Mouse (Mus musculus): ENCODE measurements at regions not wholly inside any gene's neighbourhood (a gene's known extent, or its start where the extent isn't known, plus 50 kb on each side); places are given as distances from the start of the nearest gene placed in this dataset.

DNA sequence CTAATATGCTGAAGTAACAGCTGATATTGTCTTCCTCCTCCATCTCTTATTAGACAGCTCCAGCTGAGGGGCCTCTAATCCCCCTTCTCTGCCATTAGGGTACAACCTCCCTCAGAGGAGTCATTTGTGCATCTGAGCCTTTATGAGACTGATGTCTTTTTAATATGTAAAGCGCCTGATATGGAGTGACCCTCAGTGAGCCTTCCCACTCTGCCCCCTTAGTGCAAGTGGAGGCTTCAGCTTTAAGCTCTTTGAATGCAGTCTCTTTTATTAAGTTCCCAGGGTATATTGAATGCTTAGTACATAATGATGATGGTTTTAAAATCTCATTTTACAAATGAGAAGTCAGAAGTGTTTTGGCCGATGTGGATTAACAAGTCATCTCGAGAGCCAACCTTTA lies 191.5 kb downstream of the Otol1 start:
- intact Hi-C loops (cut with DNase I): no loop called here

GRCm38 (mm10) chr3:70201334-70201943 lies 194.0 kb downstream of the Otol1 start:
- intact Hi-C loops (cut with DNase I): no loop called here

More for the DNA sequence above, 191.5 kb downstream of the Otol1 start:
- DNase-seq (ENCODE audit: low spot score in 2 of 2): no peak

DNA sequence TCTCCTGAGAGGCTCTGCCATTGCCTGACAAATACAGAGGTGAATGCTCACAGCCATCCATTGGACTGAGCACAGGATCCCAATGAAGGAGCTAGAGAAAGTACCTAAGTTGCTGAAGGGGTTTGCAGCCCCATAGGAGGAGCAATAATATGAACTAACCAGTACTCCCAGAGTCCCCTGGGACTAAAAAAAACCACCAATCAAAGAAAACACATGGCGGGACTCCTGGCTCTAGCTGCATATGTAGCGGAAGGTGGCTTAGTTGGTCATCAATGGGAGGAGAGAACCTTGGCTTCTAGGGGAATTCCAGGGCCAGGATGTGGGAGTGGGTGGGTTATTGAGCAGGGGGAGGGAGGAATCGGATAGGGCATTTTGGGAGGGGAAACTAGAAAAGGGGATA lies 207.8 kb downstream of the Otol1 start:
- DNase-seq (ENCODE audit: low spot score in 2 of 2): no peak
- intact Hi-C loops (cut with DNase I): no loop called here

More at GRCm38 (mm10) chr3:70201334-70201943, 194.0 kb downstream of the Otol1 start:
- DNase-seq (ENCODE audit: low spot score in 2 of 2): peak; percentile 13 to 15

DNA sequence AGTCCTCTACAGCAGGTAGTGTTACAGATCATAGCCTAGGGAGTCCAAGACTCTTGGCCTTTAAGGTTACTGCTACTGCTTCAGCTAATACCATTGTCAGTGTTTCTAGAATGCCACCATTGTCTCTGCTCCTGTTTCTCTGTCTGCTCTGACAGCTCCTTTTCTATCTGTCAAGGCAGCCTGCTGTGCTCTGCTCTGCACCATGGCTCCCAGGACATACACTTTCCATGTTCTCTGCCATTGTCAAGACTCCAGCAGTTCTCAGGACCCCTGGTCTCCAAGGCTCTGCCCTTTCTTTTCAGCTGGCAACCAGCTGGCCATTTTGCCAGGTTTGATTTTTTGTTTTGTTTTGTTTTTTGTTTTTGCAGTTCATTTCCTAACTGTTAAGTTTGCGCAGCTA lies 208.7 kb downstream of the Otol1 start:
- intact Hi-C loops (cut with DNase I): no loop called here
- no peak for DNase-seq (ENCODE audit: low spot score in 2 of 2)

- intact Hi-C loops (cut with DNase I): no loop called here
- DNase-seq (ENCODE audit: low spot score in 2 of 2): no peak
Observed at GRCm38 (mm10) chr3:70218757-70219360, 211.4 kb downstream of the Otol1 start.

- DNase-seq (ENCODE audit: low spot score in 2 of 2): peak; percentile 8 to 32
- intact Hi-C loops (cut with DNase I): no loop called here
Observed at GRCm38 (mm10) chr3:70223443-70224065, 216.1 kb downstream of the Otol1 start.

DNA sequence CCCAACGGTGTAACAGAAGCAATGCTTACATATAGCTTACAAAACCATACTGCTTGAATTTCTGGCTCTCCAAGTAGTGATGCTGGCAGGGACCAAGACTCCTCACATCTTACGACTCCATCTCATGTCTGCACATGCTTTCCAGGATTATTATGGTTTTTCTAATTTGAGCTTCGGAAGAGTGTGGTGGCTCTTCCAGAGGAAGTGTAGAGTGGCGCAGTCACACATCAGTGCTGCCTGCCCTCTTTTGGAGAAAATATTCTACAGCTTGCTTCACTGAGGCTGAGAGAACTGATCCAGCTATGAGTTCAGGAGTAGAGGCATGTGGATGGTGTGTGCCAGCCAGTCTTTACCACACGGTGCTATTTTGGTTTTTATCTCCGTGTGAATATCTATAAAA lies 217.4 kb downstream of the Otol1 start:
- intact Hi-C loops (cut with DNase I): no loop called here
- DNase-seq (ENCODE audit: low spot score in 2 of 2): peak; percentile 17 to 30

DNA sequence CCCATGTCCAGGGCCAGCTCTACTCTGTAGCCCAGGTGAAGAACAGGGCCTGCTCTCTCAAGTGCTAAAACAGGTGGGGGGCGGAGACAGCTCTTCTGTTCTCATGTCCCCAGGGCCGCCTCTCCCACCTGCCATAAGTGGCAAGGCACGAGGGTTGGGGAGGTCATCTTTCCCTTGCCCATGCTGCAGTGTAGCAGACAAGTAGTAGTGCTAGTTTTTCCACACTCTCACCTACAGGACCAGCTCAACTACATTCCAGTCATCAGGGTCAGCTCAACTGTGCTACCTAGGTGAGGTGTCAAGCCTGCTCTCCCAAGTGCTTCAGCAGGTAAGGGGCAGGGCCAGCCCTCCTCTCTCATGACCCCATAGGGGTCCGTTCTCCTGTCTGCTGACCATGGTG lies 219.8 kb downstream of the Otol1 start:
- no peak for DNase-seq (ENCODE audit: low spot score in 2 of 2)
- intact Hi-C loops (cut with DNase I): no loop called here

GRCm38 (mm10) chr3:70248655-70249054 lies 241.2 kb downstream of the Otol1 start:
- intact Hi-C loops (cut with DNase I): no loop called here
- no peak for DNase-seq (ENCODE audit: low spot score in 2 of 2)

- intact Hi-C loops (cut with DNase I): no loop called here
- DNase-seq (ENCODE audit: low spot score in 2 of 2): no peak
Observed at GRCm38 (mm10) chr3:70249922-70250321, 242.5 kb downstream of the Otol1 start.

GRCm38 (mm10) chr3:70250733-70251132 lies 243.3 kb downstream of the Otol1 start:
- intact Hi-C loops (cut with DNase I): no loop called here
- DNase-seq (ENCODE audit: low spot score in 2 of 2): no peak

GRCm38 (mm10) chr3:70263318-70263717 lies 255.9 kb downstream of the Otol1 start:
- intact Hi-C loops (cut with DNase I): no loop called here

DNA sequence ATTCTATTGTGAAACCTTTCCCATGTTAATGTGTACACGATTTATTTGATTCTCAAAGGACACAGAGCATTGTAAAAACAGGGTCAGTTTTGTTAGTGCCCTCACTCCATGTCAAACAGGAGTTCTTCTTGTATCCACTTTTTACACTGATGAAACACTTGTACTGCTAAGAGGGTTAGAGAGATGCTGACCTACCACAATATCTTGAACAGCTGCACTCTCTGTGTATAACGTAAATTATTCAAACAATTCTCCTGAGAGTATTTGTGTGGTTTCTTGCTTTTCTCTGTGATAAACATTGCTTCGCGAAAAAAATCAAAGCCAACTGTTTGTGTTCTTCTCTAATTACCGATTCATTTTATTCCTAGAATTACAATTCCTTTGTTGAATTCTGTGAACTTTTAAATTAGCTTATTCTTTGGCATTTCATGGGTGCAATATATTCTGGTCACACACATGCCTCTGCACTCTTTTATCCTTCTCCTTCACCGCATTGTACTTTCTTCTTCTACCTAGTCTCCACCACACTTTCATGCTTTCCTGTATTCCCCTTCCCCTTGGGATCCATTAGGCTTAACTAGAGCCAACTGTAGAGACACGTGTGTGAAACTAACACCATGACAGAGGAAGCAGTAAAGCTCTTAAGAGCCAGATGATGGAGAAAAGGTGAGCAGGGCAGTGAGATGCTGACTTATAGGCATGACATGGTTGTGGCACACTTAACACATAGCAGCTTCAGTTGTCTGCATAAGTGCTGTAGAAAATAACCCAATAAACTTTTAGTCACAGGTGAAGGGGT lies 281.4 kb downstream of the Otol1 start:
- intact Hi-C loops (cut with DNase I): no loop called here
- DNase-seq (ENCODE audit: low spot score in 2 of 2): no peak

More at GRCm38 (mm10) chr3:70263318-70263717, 255.9 kb downstream of the Otol1 start:
- no peak for DNase-seq (ENCODE audit: low spot score in 2 of 2)

DNA sequence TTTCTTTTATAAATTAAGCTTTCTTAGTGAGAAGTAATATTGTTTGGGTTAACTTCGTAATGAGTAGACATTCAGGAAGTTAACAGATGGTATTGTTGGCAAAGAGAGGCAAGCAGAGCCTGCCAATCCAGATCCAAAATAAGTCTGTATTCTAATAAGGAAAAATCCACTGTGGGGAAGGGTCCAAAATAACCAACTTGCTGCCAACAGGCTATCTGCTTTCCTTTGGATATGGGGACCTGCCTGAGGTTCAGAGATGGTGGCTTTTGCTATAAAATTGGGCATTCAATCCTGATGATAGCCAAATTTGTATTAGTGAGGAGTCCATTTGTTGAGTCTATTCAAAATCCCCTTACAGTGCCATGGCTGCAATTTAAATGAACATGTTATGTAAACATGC lies 300.1 kb downstream of the Otol1 start:
- intact Hi-C loops (cut with DNase I): no loop called here
- no peak for DNase-seq (ENCODE audit: low spot score in 2 of 2)

GRCm38 (mm10) chr3:70308061-70308461 lies 300.6 kb downstream of the Otol1 start:
- intact Hi-C loops (cut with DNase I): no loop called here
- no peak for DNase-seq (ENCODE audit: low spot score in 2 of 2)

DNA sequence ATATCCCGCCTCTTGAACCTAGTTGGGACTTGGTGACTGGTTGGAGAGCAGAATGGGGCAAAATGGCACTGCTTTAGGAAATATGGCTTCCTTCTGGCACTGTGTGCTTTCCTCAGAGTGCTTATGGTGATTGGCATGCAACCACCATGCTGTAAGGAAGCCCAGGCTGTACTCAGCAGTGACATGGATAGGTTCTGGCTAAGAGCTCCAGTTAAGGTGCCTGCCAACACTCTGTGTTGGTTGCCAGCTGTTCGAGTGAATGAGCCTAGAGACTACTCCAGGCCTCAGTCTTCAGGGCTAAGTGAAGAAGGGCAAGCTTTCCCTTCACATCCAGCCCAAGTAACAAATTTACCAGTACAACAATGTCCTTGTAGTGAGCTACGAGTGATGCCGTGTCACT lies 301.9 kb downstream of the Otol1 start:
- no peak for DNase-seq (ENCODE audit: low spot score in 2 of 2)
- intact Hi-C loops (cut with DNase I): no loop called here

GRCm38 (mm10) chr3:70311055-70311454 lies 303.6 kb downstream of the Otol1 start:
- intact Hi-C loops (cut with DNase I): no loop called here
- DNase-seq (ENCODE audit: low spot score in 2 of 2): peak in 1 of 2 experiments; percentile 26

DNA sequence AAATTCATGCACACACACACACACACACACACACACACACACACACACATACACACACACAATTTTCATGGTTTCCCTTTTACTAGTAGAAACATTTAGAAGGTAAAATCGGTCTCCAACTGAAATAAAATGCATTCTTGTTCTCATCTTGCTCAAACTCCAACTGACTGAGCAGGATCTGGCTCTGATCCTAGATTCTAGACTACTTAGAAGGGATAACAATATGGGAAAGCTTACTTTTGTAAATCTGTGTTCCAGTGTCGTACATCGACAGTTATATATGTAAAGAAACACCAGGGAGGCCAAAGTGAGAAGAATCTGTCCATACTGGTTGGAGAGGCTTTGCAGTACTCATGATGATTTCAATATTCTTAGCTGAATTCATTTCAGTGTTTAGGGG lies 304.6 kb downstream of the Otol1 start:
- no peak for DNase-seq (ENCODE audit: low spot score in 2 of 2)
- intact Hi-C loops (cut with DNase I): no loop called here

DNA sequence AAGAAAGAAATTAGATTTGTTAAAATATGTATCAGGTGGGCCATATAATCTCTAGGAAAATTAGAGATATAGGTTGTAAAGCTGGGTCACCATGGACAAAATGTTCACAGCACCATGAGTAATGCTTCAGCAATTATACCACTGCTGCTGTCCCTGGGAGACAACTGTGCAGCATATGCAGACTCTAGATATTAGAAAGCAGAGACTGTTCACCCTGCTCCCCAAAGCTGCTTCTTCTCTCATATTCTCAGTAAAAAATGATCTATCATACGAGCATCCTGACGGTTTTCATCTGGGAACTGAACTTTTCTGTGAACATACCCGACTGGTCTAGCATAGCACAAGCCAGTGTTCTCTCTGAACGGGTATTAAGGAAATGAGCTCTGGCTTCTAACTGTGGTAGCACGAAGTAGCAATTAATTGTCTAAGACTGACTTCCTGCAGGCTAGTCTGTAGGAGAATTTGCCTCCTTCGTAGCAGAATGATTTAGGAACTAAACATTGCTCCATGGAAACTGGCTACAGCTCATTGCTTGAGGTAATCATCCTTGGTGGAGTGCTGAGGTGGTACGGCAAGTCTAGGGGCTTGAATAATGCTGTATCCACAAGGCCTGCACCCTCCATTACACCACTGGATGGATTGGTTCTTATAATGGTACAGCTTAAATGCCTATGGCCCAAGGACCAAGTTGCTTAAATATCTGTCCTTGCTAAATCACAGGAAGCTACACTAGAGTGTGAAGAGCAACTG lies 305.9 kb downstream of the Otol1 start:
- no peak for DNase-seq (ENCODE audit: low spot score in 2 of 2)
- intact Hi-C loops (cut with DNase I): no loop called here

- intact Hi-C loops (cut with DNase I): no loop called here
Observed at GRCm38 (mm10) chr3:70314239-70314638, 306.8 kb downstream of the Otol1 start.

More at GRCm38 (mm10) chr3:70314239-70314638, 306.8 kb downstream of the Otol1 start:
- DNase-seq (ENCODE audit: low spot score in 2 of 2): no peak

All from left cerebral cortex, postnatal 36 days (tissue).